Mouse (Mus musculus) embryonic stem cell, embryonic (primary cell): ENCODE data around the gene Gm49396.

ENCODE experiments used
- CTCF ChIA-PET, 4 experiments: fragments of 300-600 bp in 2 of 4; fragments of 350-600 bp in 2 of 4; sonication (Branson Sonifier 250); formaldehyde crosslinking; loops; one replicate each; lab custom pipeline; 2022; ENCODE audit warnings: inconsistent platforms in 2 of 4; lab: Charles Lee
- POLR2A ChIA-PET, 4 experiments: fragments of 300-600 bp in 2 of 4; fragments of 350-600 bp in 2 of 4; sonication (Branson Sonifier 250); formaldehyde crosslinking; loops; one replicate each; lab custom pipeline; 2022; ENCODE audit warnings: antibody characterized with exemption in 4 of 4, inconsistent platforms in 1 of 4; lab: Charles Lee

The Gm49396 gene

GRCm38 (mm10) chr7:30540572-30540971 is 22.6 kb upstream of the Gm49396 start:
- POLR2A ChIA-PET = interaction anchor here in 3 of 4 experiments (0.6 to 1.9 kb wide), 10 partner anchors 12 to 254 kb away, joined by 3 to 13 read pairs (median 4); partner anchors contain the start of genes Aplp1 (in 1 of the 3), Gm49396 (in 1 of the 3), Hspb6 (in 1 of the 3) and Proser3 (in 1 of the 3)
- CTCF ChIA-PET = interaction anchor here in 2 of 4 experiments (0.9 to 1.3 kb wide), 2 partner anchors 13 to 48 kb away, joined by 3 read pairs; partner anchors contain the start of gene Prodh2 (in 1 of the 2)

GRCm38 (mm10) chr7:30544327-30544726 is 18.8 kb upstream of the Gm49396 start:
- ChIA-PET POLR2A (interaction anchor here in 1 of 4 experiments (2.2 kb wide), 1 partner anchor 8 kb away, joined by 7 read pairs; the partner anchor contains the start of genes Hspb6 and Proser3), CTCF (no interaction called here)

GRCm38 (mm10) chr7:30549880-30550279 is 13.3 kb upstream of the Gm49396 start:
- POLR2A ChIA-PET = interaction anchor here in 2 of 4 experiments (0.7 to 1.6 kb wide), 3 partner anchors 8 to 196 kb away, joined by 3 read pairs; partner anchors contain the start of gene Kmt2b (in 1 of the 2)
- CTCF ChIA-PET = interaction anchor here in 2 of 4 experiments (0.6 to 1.7 kb wide), 2 partner anchors 35 to 58 kb away, joined by 3 to 4 read pairs; no protein-coding TSS in a partner anchor

GRCm38 (mm10) chr7:30550603-30551002 is 12.5 kb upstream of the Gm49396 start:
- ChIA-PET CTCF (interaction anchor here in 1 of 4 experiments (1.0 to 2.7 kb wide), 3 partner anchors 57 to 204 kb away, joined by 3 to 14 read pairs (median 4); no protein-coding TSS in a partner anchor), POLR2A (interaction anchor here in 3 of 4 experiments (0.6 to 3.1 kb wide), 5 partner anchors 9 to 918 kb away, joined by 3 to 21 read pairs (median 3); partner anchors contain the start of gene Lin37 (in 1 of the 3))

GRCm38 (mm10) chr7:30551445-30552101 is 11.6 kb upstream of the Gm49396 start:
- CTCF ChIA-PET = interaction anchor here in 3 of 4 experiments (0.6 to 2.8 kb wide), 14 partner anchors 12 to 245 kb away, joined by 3 to 14 read pairs (median 4); no protein-coding TSS in a partner anchor

GRCm38 (mm10) chr7:30552102-30553020 is 10.8 kb upstream of the Gm49396 start, which contains the start of the genes Hspb6 and Proser3:
Gene Hspb6 (plus strand): TSS chr7:30552178.
Gene Proser3 (minus strand): TSS chr7:30552299.
- ChIA-PET CTCF (interaction anchor here (0.6 to 2.8 kb wide), 15 partner anchors 11 to 246 kb away, joined by 3 to 14 read pairs (median 3); partner anchors contain the start of genes Gm49396 (in 1 of the 4), Psenen (in 1 of the 4) and U2af1l4 (in 1 of the 4)), POLR2A (interaction anchor here in 3 of 4 experiments (0.5 to 3.1 kb wide), 78 partner anchors 8 to 1570 kb away, joined by 3 to 32 read pairs (median 4); partner anchors contain the start of genes Gm49396 (in 3 of the 3), Psenen (in 3 of the 3), U2af1l4 (in 3 of the 3) and Wdr62 (in 2 of the 3))

More at GRCm38 (mm10) chr7:30551445-30552101, 11.6 kb upstream of the Gm49396 start:
- POLR2A ChIA-PET = interaction anchor here in 3 of 4 experiments (0.6 to 3.1 kb wide), 48 partner anchors 8 to 918 kb away, joined by 3 to 32 read pairs (median 4); partner anchors contain the start of genes Gm49396 (in 2 of the 3), Psenen (in 2 of the 3), U2af1l4 (in 2 of the 3) and Wdr62 (in 2 of the 3)

- CTCF ChIA-PET = interaction anchor here (0.6 to 2.8 kb wide), 10 partner anchors 10 to 221 kb away, joined by 3 to 14 read pairs (median 4); partner anchors contain the start of genes Gm49396 (in 1 of the 4), Psenen (in 1 of the 4) and U2af1l4 (in 1 of the 4)
- POLR2A ChIA-PET = interaction anchor here in 3 of 4 experiments (0.5 to 3.1 kb wide), 70 partner anchors 8 to 1571 kb away, joined by 3 to 32 read pairs (median 4); partner anchors contain the start of genes Gm49396 (in 3 of the 3), Psenen (in 3 of the 3), U2af1l4 (in 3 of the 3) and Wdr62 (in 2 of the 3)
Observed at GRCm38 (mm10) chr7:30553021-30553589, 10.0 kb upstream of the Gm49396 start.

- POLR2A ChIA-PET = interaction anchor here in 2 of 4 experiments (1.7 to 3.1 kb wide), 10 partner anchors 9 to 64 kb away, joined by 4 to 32 read pairs (median 10); partner anchors contain the start of genes Gm49396 (in 2 of the 2), Psenen (in 2 of the 2) and U2af1l4 (in 2 of the 2)
- CTCF ChIA-PET = interaction anchor here in 1 of 4 experiments (2.8 kb wide), 1 partner anchor 222 kb away, joined by 10 read pairs; no protein-coding TSS in a partner anchor
Observed at GRCm38 (mm10) chr7:30553810-30554584, 9.1 kb upstream of the Gm49396 start.

- POLR2A ChIA-PET = interaction anchor here in 3 of 4 experiments (0.6 to 4.0 kb wide), 18 partner anchors 8 to 1576 kb away, joined by 3 to 29 read pairs (median 4); partner anchors contain the start of genes Wdr62 (in 2 of the 3), Eif3k (in 1 of the 3) and Prodh2 (in 1 of the 3)
- CTCF ChIA-PET = interaction anchor here (0.6 to 2.0 kb wide), 12 partner anchors 10 to 406 kb away, joined by 3 to 8 read pairs (median 3); partner anchors contain the start of gene Haus5 (in 1 of the 4)
Observed at GRCm38 (mm10) chr7:30556894-30557536, 6.1 kb upstream of the Gm49396 start.

GRCm38 (mm10) chr7:30557901-30558514 is 5.1 kb upstream of the Gm49396 start:
- POLR2A ChIA-PET = interaction anchor here (0.5 to 4.0 kb wide), 17 partner anchors 9 to 399 kb away, joined by 3 to 29 read pairs (median 4); partner anchors contain the start of genes Prodh2 (in 1 of the 4) and Wdr62 (in 1 of the 4)

GRCm38 (mm10) chr7:30558656-30559442 is 4.3 kb upstream of the Gm49396 start:
- ChIA-PET CTCF (interaction anchor here in 2 of 4 experiments (0.9 to 2.0 kb wide), 2 partner anchors 55 to 68 kb away, joined by 3 to 8 read pairs; no protein-coding TSS in a partner anchor), POLR2A (interaction anchor here in 3 of 4 experiments (0.5 to 4.0 kb wide), 7 partner anchors 9 to 398 kb away, joined by 4 to 29 read pairs (median 4); partner anchors contain the start of genes Kmt2b (in 1 of the 3), Thap8 (in 1 of the 3) and Wdr62 (in 1 of the 3))

More at GRCm38 (mm10) chr7:30557901-30558514, 5.1 kb upstream of the Gm49396 start:
- CTCF ChIA-PET = interaction anchor here in 3 of 4 experiments (0.6 to 2.0 kb wide), 8 partner anchors 9 to 210 kb away, joined by 3 to 8 read pairs (median 4); no protein-coding TSS in a partner anchor

- CTCF ChIA-PET = interaction anchor here in 1 of 4 experiments (0.6 kb wide), 1 partner anchor 17 kb away, joined by 3 read pairs; no protein-coding TSS in a partner anchor
- POLR2A ChIA-PET = interaction anchor here in 3 of 4 experiments (0.6 to 4.0 kb wide), 6 partner anchors 8 to 279 kb away, joined by 3 to 29 read pairs (median 4); partner anchors contain the start of genes Kmt2b (in 1 of the 3), Thap8 (in 1 of the 3) and Wdr62 (in 1 of the 3)
Observed at GRCm38 (mm10) chr7:30559443-30559954, 3.6 kb upstream of the Gm49396 start, which contains the start of gene Lin37. Gene Lin37 (minus strand): TSS chr7:30559838.

- ChIA-PET CTCF (no interaction called here), POLR2A (interaction anchor here in 2 of 4 experiments (0.5 to 4.0 kb wide), 6 partner anchors 8 to 280 kb away, joined by 3 to 29 read pairs (median 4); partner anchors contain the start of genes Hspb6 (in 1 of the 2), Kmt2b (in 1 of the 2), Proser3 (in 1 of the 2) and Thap8 (in 1 of the 2))
Observed at GRCm38 (mm10) chr7:30560296-30560695, 2.8 kb upstream of the Gm49396 start.
